Mouse (Mus musculus) urinary bladder, postnatal 14 days (tissue): ENCODE data around the gene Dnajb3.
"Not testable (repeated sequence)": the region's sequence is repeated elsewhere in the genome, so short reads cannot be mapped to it uniquely, and the experiment has no call there.

Experiments used
- DNase-seq: peaks from one replicate; pipeline ENCODE4 v3.0.0; 2021; ENCODE audit warnings: low spot score

Gene Dnajb3

GRCm38 (mm10) chr1:88231803-88232499 lies 26.4 kb upstream of the Dnajb3 start:
- DNase-seq, result no peak

GRCm38 (mm10) chr1:88230981-88231802 lies 25.6 kb upstream of the Dnajb3 start:
- DNase-seq, result no peak

GRCm38 (mm10) chr1:88230421-88230820 lies 24.8 kb upstream of the Dnajb3 start:
- no peak for DNase-seq

GRCm38 (mm10) chr1:88229986-88230385 lies 24.4 kb upstream of the Dnajb3 start:
- no peak for DNase-seq

- DNase-seq, result no peak
These were observed 24.0 kb upstream of the Dnajb3 start for GRCm38 (mm10) chr1:88229566-88229965.

- DNase-seq, result peak; percentile 25
These were observed 22.5 kb upstream of the Dnajb3 start for GRCm38 (mm10) chr1:88228121-88228520.

GRCm38 (mm10) chr1:88227482-88227881 lies 21.9 kb upstream of the Dnajb3 start:
- DNase-seq, result peak; percentile 8

- peak; percentile 25 for DNase-seq
These were observed 21.2 kb upstream of the Dnajb3 start, which contains the start of gene Mroh2a for GRCm38 (mm10) chr1:88226670-88227379. Gene Mroh2a (plus strand): TSS chr1:88226986.

GRCm38 (mm10) chr1:88225741-88226140 lies 20.2 kb upstream of the Dnajb3 start:
- peak; percentile 9 for DNase-seq

GRCm38 (mm10) chr1:88225301-88225700 lies 19.7 kb upstream of the Dnajb3 start:
- DNase-seq, result not testable (repeated sequence)

- peak; percentile 88 for DNase-seq
These were observed 18.6 kb upstream of the Dnajb3 start for GRCm38 (mm10) chr1:88224029-88224776.

GRCm38 (mm10) chr1:88223591-88223990 lies 18.0 kb upstream of the Dnajb3 start:
- DNase-seq, result peak; percentile 8

GRCm38 (mm10) chr1:88223011-88223515 lies 17.5 kb upstream of the Dnajb3 start:
- DNase-seq, result peak; percentile 5

GRCm38 (mm10) chr1:88222216-88222615 lies 16.6 kb upstream of the Dnajb3 start:
- no peak for DNase-seq

- DNase-seq, result peak; percentile 16
These were observed 14.8 kb upstream of the Dnajb3 start for GRCm38 (mm10) chr1:88220336-88220735.

GRCm38 (mm10) chr1:88219054-88219453 lies 13.5 kb upstream of the Dnajb3 start:
- no peak for DNase-seq

- DNase-seq, result no peak
These were observed 13.0 kb upstream of the Dnajb3 start for GRCm38 (mm10) chr1:88218591-88218990.

- no peak for DNase-seq
These were observed 12.5 kb upstream of the Dnajb3 start for GRCm38 (mm10) chr1:88218051-88218450.

GRCm38 (mm10) chr1:88217576-88217975 lies 12.0 kb upstream of the Dnajb3 start:
- no peak for DNase-seq

GRCm38 (mm10) chr1:88217144-88217543 lies 11.6 kb upstream of the Dnajb3 start:
- DNase-seq, result no peak

GRCm38 (mm10) chr1:88216551-88216950 lies 11.0 kb upstream of the Dnajb3 start:
- no peak for DNase-seq
